Mouse (Mus musculus): ENCODE data around the gene Lce3e.
A peak's percentile ranks its signal among the peaks of the same experiment; 100 is the strongest.

Lce3e gene

DNA sequence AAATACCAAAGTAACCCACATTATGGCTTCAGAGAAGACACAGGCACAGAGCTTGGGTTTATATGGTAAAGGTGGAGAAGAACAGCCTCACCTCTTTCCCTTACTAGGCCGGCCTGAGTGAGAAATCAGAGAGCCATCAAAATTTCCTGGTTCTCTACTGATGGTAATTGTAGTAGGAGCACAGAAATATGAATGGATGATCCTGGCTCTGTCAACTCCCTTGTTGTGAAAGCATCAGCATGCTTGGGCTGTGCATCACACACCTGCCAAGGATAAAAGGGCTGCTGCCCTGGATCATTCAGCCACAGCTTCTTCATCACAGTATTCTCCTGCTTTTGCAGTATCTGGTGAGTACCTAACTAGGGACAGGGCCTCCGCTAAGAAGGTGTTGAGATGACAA is at the start of gene Lce3e:
Gene Lce3e (plus strand): TSS at position 301 of the 400 bp plus-strand sequence.
- no peak for DNase-seq (ENCODE audit: low spot score)

DNA sequence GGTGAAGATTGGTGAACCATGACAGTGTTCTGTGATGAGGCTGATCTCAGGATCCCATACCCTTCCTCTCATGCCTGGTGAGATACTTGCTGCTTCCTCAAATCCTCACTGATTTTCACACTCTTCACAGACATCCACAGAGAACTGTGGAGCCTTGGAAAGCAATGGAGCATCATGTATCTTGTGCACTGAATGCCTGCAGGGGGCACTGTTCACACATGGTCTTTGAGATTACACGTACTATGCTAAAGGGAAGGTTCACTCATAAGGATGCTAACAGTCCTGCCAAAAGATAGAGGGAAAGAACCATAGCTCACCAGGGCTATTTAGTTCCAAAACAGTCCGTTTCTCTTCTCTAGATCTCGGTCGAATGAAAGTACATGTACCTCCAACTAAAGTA is 46.5 kb upstream of the Lce3e start:
- DNase-seq (ENCODE audit: low spot score) = peak; percentile 20

DNA sequence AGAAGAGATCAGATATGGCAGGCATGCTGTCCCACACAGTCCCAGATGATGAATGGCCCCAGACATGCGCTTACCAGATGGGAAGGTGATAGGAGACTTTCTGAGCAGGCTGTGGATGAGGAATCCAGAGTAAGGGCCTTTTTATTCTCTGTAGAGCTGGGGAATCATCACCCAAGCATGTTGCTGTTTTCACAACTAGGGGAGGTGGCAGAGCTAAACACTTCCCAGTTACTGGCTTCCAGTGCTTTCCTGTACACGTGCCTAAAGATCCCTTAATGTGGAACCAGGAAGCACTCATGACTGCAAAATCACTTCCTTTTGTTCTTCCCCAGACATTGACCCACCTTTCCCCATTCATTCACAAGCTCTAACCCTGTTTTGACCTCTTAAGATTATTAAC is 40.7 kb upstream of the Lce3e start, which contains the start of gene Lce3a:
Gene Lce3a (minus strand): TSS at position 101 of the 400 bp plus-strand sequence.
- no peak for DNase-seq (ENCODE audit: low spot score)

DNA sequence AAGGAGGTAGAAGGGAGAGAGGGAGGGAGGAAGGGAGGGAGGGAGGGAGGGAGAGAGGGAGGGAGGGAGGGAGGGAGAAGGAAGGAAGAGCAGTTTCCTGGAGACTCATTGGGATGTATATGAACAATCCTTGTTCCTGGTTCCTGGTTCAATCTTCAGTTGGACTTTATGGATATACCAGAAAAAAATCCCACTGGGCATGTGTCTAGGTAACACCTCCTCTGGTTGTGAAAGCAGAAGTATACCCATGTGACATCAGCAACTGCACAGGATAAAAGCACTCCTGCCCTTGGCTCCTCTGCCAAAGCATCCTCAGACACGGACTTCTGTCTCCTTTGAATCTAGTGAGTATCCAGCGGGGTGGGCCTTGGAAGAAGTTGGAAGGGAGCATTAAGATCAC is 34.2 kb upstream of the Lce3e start, which contains the start of gene Lce3b:
Gene Lce3b (plus strand): TSS at position 301 of the 400 bp plus-strand sequence.
- no peak for DNase-seq (ENCODE audit: low spot score)

DNA sequence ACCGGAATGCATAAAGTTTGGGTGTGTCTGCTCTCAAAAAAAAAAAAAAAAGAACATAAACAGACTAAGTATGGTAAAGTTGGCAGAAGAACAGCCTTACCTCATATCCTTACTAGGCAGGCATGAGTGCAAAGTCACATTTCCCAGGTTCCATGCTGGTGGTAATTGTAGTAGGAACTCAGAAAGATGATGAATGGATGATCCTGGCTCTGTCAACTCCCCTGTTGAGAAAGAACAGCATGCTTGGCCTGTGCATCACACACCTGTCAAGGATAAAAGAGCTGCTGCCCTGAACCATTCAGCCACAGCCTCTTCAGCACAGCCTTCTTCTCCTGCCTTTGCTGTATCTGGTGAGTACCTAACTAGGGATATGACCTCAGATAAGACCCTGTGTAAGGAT is 22.7 kb upstream of the Lce3e start, which contains the start of gene Lce3c:
Gene Lce3c (plus strand): TSS at position 301 of the 400 bp plus-strand sequence.
- DNase-seq (ENCODE audit: low spot score) = no peak

DNA sequence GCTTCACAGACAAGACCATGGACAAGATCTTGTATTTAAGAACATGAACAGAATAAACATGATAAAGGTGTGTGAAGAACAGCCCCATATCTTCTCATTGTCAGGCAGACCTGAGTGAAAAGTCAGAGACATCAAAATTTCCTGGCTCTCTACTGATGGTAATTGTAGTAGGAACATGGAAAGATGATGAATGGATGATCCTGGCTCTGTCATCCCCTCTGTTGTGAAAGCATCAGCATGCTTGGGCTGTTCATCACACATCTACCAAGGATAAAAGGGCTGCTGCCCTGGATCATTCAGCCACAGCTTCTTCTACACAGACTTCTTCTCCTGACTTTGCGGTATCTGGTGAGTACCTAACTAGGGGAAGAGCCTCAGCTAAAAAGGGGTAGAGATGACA is 9.8 kb upstream of the Lce3e start, which contains the start of gene Lce3d:
Gene Lce3d (plus strand): TSS at position 301 of the 400 bp plus-strand sequence.
- DNase-seq (ENCODE audit: low spot score) = no peak

DNA sequence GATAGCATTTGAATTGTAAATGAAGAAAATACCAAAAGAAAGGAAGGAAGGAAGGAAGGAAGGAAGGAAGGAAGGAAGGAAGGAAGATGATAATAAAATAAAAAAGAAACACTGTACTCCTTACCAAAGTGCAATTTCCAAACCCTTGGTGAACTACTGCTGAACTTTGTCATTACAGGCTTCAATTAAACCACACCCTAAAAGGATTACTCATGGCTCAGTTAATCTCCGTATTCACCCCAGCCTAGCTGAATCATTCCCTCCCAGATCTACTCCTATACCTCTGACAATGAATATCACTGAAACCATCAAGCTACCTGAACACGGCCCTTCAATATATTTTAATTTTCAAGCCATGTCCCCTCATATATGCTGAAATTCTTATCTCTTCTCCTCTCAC is 11.6 kb downstream of the Lce3e start:
- DNase-seq (ENCODE audit: low spot score) = no peak

DNA sequence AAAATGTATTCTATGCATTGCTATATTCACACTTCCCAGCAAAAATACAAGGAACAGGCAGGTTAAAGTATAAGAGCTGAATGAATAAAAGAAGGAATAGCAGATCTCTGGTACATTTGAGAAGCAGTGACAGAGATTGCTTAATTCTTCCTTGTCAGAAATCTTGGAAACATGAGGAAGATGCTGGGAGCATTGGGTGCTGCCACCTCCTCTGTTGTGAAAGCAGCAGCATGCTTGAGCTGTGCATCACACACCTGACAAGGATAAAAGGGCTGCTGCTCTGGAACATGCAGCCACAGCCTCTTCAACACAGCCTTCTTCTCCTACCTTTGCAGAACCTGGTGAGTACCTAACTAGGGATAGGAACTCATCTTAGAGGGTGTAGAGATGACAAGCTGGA is 25.1 kb downstream of the Lce3e start, which contains the start of gene Lce3f:
Gene Lce3f (plus strand): TSS at position 301 of the 400 bp plus-strand sequence.
- no peak for DNase-seq (ENCODE audit: low spot score)

DNA sequence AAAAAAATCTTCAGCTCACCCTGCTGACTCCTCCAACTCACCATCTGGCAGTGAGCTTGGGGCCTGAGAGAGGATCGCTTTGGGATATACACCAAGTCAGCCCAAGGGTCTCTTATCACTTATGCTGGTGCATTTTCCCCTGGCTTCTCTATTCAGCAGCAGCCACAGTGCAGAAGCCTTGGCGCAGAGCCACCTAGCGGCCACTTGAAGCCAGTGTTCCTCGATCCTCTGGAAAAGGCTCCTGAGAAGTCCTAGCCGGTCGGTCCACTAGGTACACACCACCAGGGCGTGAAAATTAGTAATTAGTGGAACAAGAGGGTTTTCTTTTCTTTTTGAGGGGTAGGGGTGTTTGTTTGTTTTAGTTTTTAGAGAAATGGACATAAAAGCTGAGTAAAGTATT is 31.8 kb downstream of the Lce3e start:
- DNase-seq (ENCODE audit: low spot score) = peak; percentile 82

DNA sequence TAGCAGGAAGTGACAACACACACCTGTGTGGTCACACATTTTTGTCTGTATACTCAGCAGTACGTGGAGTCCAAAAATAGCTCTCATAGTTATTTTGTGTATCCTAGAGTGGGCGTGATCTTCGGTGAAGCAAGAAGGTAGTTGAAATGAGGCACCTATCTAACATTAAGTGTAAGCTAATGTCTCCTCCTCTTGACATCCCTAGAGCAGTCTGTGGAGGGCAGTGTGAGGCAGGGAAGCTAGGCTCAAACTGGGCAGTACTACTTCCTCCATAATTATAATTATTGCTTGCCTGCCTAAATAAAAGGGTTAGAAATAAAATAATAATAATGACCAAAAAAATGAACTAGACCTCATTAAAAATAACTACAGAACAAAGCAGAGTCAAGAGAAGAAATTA is 33.8 kb downstream of the Lce3e start:
- no peak for DNase-seq (ENCODE audit: low spot score)

DNA sequence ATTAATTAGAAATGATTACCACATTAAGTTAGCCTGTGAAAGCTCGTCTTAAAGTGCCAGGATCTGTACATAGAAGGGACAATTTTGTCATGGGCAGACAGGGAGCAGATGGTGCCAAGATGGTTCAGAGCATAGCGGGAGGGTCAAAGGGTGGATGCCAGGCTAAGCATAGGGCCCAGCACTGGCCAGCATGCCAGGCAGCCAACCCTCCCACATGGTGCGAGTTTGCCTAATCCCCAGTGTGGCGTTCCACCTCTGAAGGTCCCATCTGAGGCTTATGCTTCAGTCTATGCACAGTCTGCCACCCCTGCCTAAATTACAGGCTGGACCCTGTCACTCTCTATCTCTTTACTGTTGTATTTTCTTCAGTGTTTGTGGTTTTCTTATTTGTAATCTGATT is 36.0 kb downstream of the Lce3e start:
- DNase-seq (ENCODE audit: low spot score) = no peak

DNA sequence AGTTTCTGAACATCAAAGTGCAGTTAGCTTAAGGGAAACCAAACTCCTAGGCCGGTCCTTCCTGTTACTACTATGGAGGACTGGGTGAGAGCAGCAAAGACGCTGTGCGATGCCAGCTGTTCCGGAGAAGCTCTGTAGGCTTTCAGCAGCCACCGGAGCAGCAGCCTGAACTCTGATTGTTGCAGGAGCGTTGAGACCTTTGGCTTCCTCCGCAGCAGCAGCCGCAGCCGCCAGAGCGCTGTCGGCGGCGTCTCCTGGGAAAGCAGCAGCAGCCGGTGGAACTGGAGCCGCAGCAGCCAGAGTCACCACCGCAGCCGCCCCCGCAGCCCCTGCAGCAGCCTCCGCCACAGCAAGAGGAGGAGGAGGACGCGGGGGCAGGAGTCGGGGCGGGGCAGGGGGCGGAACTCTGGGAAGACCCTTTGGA is 47.5 kb downstream of the Lce3e start:
- no peak for DNase-seq (ENCODE audit: low spot score)

DNA sequence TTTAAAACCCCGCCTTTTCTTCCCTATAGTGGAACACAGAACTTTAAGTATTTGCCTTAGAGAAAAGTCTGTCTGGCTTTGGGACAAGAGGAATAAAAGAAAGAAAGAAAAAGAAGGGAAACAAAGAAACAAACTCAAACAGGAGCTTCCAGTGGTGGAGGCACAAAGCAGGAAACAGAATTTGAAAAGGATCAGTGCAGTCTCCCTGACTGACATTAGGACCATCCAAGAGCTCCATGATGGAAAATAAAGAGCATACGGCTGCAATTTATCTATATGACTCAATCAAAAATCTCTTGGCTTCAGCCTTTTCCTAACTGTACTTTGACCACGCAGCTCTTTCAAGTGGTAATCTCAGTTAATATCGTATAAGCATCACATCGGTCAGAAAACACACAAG is 48.0 kb downstream of the Lce3e start:
- DNase-seq (ENCODE audit: low spot score) = no peak

DNA sequence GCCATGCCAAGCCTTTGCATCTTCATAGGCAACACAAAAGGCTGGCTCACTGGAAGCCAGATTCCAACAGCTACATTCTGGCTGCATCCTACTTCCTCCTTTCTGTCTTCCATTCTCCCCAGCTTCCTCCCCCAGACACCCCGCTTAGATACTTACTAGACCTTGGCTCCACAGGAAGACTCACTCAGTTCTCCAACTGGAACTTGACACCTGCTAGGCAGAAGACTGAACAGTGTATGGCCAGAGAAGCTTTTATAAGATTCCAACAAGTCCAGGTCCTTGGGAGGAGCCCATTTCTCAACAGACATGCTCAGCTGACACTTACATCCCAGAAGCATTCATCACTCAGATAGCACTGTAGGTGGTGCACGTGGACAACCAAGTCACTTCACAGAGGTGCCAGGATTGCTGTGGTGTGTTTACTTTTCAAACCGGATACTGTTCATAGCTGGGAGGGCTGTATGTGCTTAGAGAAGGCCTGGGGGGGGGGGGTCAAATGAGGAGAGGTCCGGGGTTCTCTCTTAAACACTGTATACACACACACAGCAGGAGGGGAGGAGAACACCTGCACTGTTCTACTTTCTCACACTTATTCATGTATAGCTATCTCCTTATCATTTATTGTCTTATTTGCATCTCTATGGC is 48.7 kb downstream of the Lce3e start, which contains the start of gene Crct1:
Gene Crct1 (minus strand): TSS at position 228 of the 645 bp plus-strand sequence.
- DNase-seq (ENCODE audit: low spot score) = no peak

Data from adipocyte (in vitro differentiated cells).